Mouse (Mus musculus): ENCODE data around the gene Catsperd. TPM values are rescaled to one million over a fixed set of nuclear protein-coding genes. Genes with fewer than 3 reads are reported as not detected.

The Catsperd gene
- total and polyA plus RNA-seq, 3 experiments, result 0.16 to 0.36 (median 0.21) TPM

DNA sequence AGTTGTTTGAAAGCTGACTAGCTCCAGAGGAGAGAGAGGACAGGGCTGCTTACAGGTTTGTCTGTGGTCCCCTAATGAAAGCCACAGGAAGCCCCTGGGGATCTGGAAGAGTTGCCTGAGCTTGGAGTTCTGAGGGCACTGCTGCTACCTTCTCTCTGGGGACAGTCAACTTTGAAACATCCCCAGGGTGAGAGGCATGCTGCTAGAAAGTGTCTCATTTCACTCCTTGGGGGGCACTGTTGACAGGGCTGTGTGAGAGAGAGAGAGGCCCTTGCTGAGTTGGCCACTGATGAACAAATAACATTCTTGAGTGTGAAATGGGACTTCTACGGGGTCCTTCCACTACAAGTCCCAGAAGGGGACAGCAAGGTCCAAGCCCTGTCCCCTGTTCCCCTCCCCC lies 40.2 kb upstream of the Catsperd start:
- dilution Hi-C loops (cut with MboI; ENCODE audit: extremely low pct_ligation_motif_present, extremely low pct_unique_long_range_greater_than_20kb, low sequenced_read_pairs), result no loop called here
- Histone ChIP-seq H3K9ac (ENCODE audit: insufficient read depth, low read depth) (no peak overlapping the region), H3K27me3 (replicated peaks) (no peaks in the 10 kb centered on the region)

DNA sequence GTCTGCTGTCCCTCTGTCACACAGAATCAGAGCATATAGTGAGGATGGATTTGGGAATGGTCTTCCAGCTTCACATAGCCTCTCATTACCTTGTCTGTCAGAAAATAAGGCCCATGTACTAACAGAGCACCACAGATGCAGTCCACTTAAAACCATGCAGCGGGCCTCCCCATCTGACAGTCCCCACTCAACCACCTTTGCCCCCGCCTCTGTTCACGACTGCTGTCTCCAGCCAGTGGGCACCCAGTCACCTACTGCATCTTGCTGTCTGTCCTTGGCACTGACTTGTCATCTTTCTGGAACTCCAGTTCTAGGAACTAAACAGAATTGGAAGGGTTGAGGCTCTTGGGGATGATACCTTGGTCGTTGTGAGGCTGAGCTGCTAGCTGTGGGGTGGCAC lies 39.0 kb upstream of the Catsperd start:
- dilution Hi-C loops (cut with MboI; ENCODE audit: extremely low pct_ligation_motif_present, extremely low pct_unique_long_range_greater_than_20kb, low sequenced_read_pairs), result no loop called here
- H3K4me2 ChIP-seq (ENCODE audit: insufficient read depth, low read depth, poor library complexity, severe bottlenecking), result no peak overlapping the region
- H3K27me3 ChIP-seq (replicated peaks), result no peaks in the 10 kb centered on the region
- peaks cover 10 to 32% of the 10 kb centered on the region in 2 experiments for H3K4me1 ChIP-seq (ENCODE audit: control insufficient read depth in 1 of 2, insufficient read depth in 2 of 2)
- no peak overlapping the region for H3K27ac ChIP-seq (ENCODE audit: insufficient read depth, low read depth)
- H3K9me3 ChIP-seq (replicated peaks; ENCODE audit: low read length), result no peaks in the 10 kb centered on the region
- no peak overlapping the region for H3K9ac ChIP-seq (ENCODE audit: insufficient read depth, low read depth)
- DNase-seq (ENCODE audit: extremely low read depth), result no peak
- TF ChIP-seq SMC3 (IDR thresholded peaks at IDR 0.05; ENCODE audit: low read depth, low read length) (no peak), ZC3H11A (IDR thresholded peaks at IDR 0.05; ENCODE audit: low read depth, low read length) (no peak), JUND (conservative IDR thresholded peaks at IDR 0.05; ENCODE audit: low read depth, low read length) (no peak), RCOR1 (conservative IDR thresholded peaks at IDR 0.05; ENCODE audit: low read depth, low read length) (no peak), MYC (IDR thresholded peaks at IDR 0.05; ENCODE audit: low read depth, low read length) (no peak), PAX5 (IDR thresholded peaks at IDR 0.05; ENCODE audit: low read length) (no peak), BHLHE40 (IDR thresholded peaks at IDR 0.05; ENCODE audit: low read depth, low read length) (no peak), TCF12 (IDR thresholded peaks at IDR 0.05; ENCODE audit: low read depth, low read length) (no peak)
- in situ Hi-C loops (cut with MboI; ENCODE audit: low pct_ligation_motif_present, low pct_unique_long_range_greater_than_20kb, low sequenced_read_pairs), result no loop called here
- H3K36me3 ChIP-seq (replicated peaks in 1 of 2; ENCODE audit: control insufficient read depth in 1 of 2, insufficient read depth in 1 of 2, low read length in 1 of 2), result peaks cover 68 to 77% of the 10 kb centered on the region in 2 experiments
- no peak overlapping the region for H3K4me3 ChIP-seq (replicated peaks in 1 of 3; ENCODE audit: low read depth in 2 of 3, low read length in 2 of 3, poor library complexity in 1 of 3)
- peaks cover 82% of the 10 kb centered on the region for H3K79me2 ChIP-seq (replicated peaks; ENCODE audit: control insufficient read depth, extremely low read depth, insufficient read depth, poor library complexity, severe bottlenecking)

More for the DNA sequence above, 40.2 kb upstream of the Catsperd start:
- no peak overlapping the region for H3K4me3 ChIP-seq (replicated peaks in 1 of 3; ENCODE audit: low read depth in 2 of 3, low read length in 2 of 3, poor library complexity in 1 of 3)
- no peak overlapping the region for H3K4me2 ChIP-seq (ENCODE audit: insufficient read depth, low read depth, poor library complexity, severe bottlenecking)
- peaks cover 58 to 69% of the 10 kb centered on the region in 2 experiments for H3K36me3 ChIP-seq (replicated peaks in 1 of 2; ENCODE audit: control insufficient read depth in 1 of 2, insufficient read depth in 1 of 2, low read length in 1 of 2)
- TF ChIP-seq PAX5 (IDR thresholded peaks at IDR 0.05; ENCODE audit: low read length), result no peak
- no peak for TF ChIP-seq ZNF384 (IDR thresholded peaks at IDR 0.05; ENCODE audit: low read depth, low read length)
- no peak for TF ChIP-seq ELF1 (IDR thresholded peaks at IDR 0.05; ENCODE audit: low read depth, low read length)
- TF ChIP-seq IRF4 (IDR thresholded peaks at IDR 0.05; ENCODE audit: low read depth, low read length), result no peak
- TF ChIP-seq SMC3 (IDR thresholded peaks at IDR 0.05; ENCODE audit: low read depth, low read length), result no peak
- TF ChIP-seq MXI1 (IDR thresholded peaks at IDR 0.05; ENCODE audit: low read depth, low read length), result no peak
- TF ChIP-seq JUND (conservative IDR thresholded peaks at IDR 0.05; ENCODE audit: low read depth, low read length), result no peak
- no peak for TF ChIP-seq RAD21 (IDR thresholded peaks at IDR 0.05; ENCODE audit: low read depth, low read length)
- TF ChIP-seq E2F4 (IDR thresholded peaks at IDR 0.05; ENCODE audit: insufficient replicate concordance, low read depth, low read length), result no peak
- no peak for TF ChIP-seq CTCF (conservative IDR thresholded peaks at IDR 0.05 in 1 of 2, IDR thresholded peaks at IDR 0.05 in 1 of 2; ENCODE audit: low read depth in 2 of 2, low read length in 2 of 2)
- TF ChIP-seq SIN3A (IDR thresholded peaks at IDR 0.05; ENCODE audit: low read length), result no peak
- no peak for TF ChIP-seq BHLHE40 (IDR thresholded peaks at IDR 0.05; ENCODE audit: low read depth, low read length)
- peaks cover 91% of the 10 kb centered on the region for H3K79me2 ChIP-seq (replicated peaks; ENCODE audit: control insufficient read depth, extremely low read depth, insufficient read depth, poor library complexity, severe bottlenecking)
- H3K27ac ChIP-seq (ENCODE audit: insufficient read depth, low read depth), result no peak overlapping the region
- peaks cover 10 to 35% of the 10 kb centered on the region in 2 experiments for H3K4me1 ChIP-seq (ENCODE audit: control insufficient read depth in 1 of 2, insufficient read depth in 2 of 2)
- in situ Hi-C loops (cut with MboI; ENCODE audit: low pct_ligation_motif_present, low pct_unique_long_range_greater_than_20kb, low sequenced_read_pairs), result no loop called here
- no peaks in the 10 kb centered on the region for H3K9me3 ChIP-seq (replicated peaks; ENCODE audit: low read length)
- DNase-seq (ENCODE audit: extremely low read depth), result no peak
